Mouse (Mus musculus): ENCODE results near the gene Rhno1. TPM values are rescaled to one million over a fixed set of nuclear protein-coding genes. Genes with fewer than 3 reads are reported as not detected.

Rhno1 gene
- total RNA-seq, 2 experiments from 2014 or later = 16.3 to 18.2 TPM

Other genes starting within 250 kb of the Rhno1 start
- gene Tspan9, start 219.3 kb downstream of the Rhno1 start, total RNA-seq (2021) = 10 to 100 TPM; 71.3 to 77.5 TPM
- 1 to 10 TPM in 1 of 2 experiments, under 1 TPM in 1; 0.82 to 1.6 TPM for gene Tead4, start 62.1 kb downstream of the Rhno1 start, total RNA-seq (2021)
- 10 to 100 TPM; 17.6 to 18.4 TPM for gene Tulp3, start 7.1 kb downstream of the Rhno1 start, total RNA-seq (2021)
- gene Foxm1, start 56 bp upstream of the Rhno1 start, total RNA-seq (2021) = 1 to 10 TPM; 2.0 to 2.1 TPM
- gene Tex52, start 12.5 kb upstream of the Rhno1 start, total RNA-seq (2021) = under 1 TPM in 1 of 2 experiments, not detected in 1; 0.63 TPM
- not detected for gene Gm44596, start 12.6 kb upstream of the Rhno1 start, total RNA-seq (2021)
- 1 to 10 TPM; 7.8 to 8.0 TPM for gene Nrip2, start 36.4 kb upstream of the Rhno1 start, total RNA-seq (2021)
- 10 to 100 TPM; 17.5 to 24.4 TPM for gene Itfg2, start 62.0 kb upstream of the Rhno1 start, total RNA-seq (2021)
- 100 to 1,000 TPM; 112 TPM for gene Fkbp4, start 75.8 kb upstream of the Rhno1 start, total RNA-seq (2021)
- under 1 TPM in 1 of 2 experiments, not detected in 1; 0.09 TPM for gene Pzp, start 163.8 kb upstream of the Rhno1 start, total RNA-seq (2021)
- 10 to 100 TPM; 15.3 to 19.5 TPM for gene A2ml1, start 218.7 kb upstream of the Rhno1 start, total RNA-seq (2021)